Mouse (Mus musculus) neural tube, embryonic 11.5 days (tissue): ENCODE measurements at regions not wholly inside any gene's neighbourhood (a gene's known extent, or its start where the extent isn't known, plus 50 kb on each side); places are given as distances from the start of the nearest gene placed in this dataset.

Experiments used
- ATAC-seq: fragments of 200-750 bp; cut with Nextera tagmentation; 2 replicates; pipeline ENCODE4 v1.8.0; 2017; ENCODE audit warnings: moderate number of reproducible peaks, mild to moderate bottlenecking, moderate TSS enrichment, moderate library complexity; ENCODE audit not compliant: insufficient read depth, low FRiP score, low TSS enrichment
- DNase-seq: peaks from one replicate; pipeline ENCODE4 v3.0.0-alpha.2; 2015; ENCODE audit warnings: low spot score
- H3K27ac ChIP-seq: fragments of 300-500 bp; sonication (generic); 2 replicates; pipeline ENCODE4 v1.5.1; 2014; ENCODE audit warnings: low read depth, mild to moderate bottlenecking, low read length
- H3K27me3 ChIP-seq: fragments of 300-500 bp; sonication (generic); 2 replicates; pipeline ENCODE4 v1.6.1; 2014; ENCODE audit warnings: mild to moderate bottlenecking, low read length, mixed read lengths; ENCODE audit not compliant: control insufficient read depth, insufficient read depth
- H3K36me3 ChIP-seq: fragments of 300-500 bp; sonication (generic); 2 replicates; pipeline ENCODE4 v1.6.1; 2014; ENCODE audit warnings: mild to moderate bottlenecking, low read length, moderate library complexity, mixed read lengths; ENCODE audit not compliant: control insufficient read depth, insufficient read depth
- H3K4me1 ChIP-seq: fragments of 300-500 bp; sonication (generic); 2 replicates; pipeline ENCODE4 v1.6.1; 2014; ENCODE audit warnings: low read length, mixed read lengths; ENCODE audit not compliant: control insufficient read depth, insufficient read depth
- H3K4me2 ChIP-seq: fragments of 300-500 bp; sonication (generic); 2 replicates; pipeline ENCODE4 v1.6.1; 2014; ENCODE audit warnings: low read depth, mild to moderate bottlenecking, moderate library complexity
- H3K4me3 ChIP-seq: fragments of 300-500 bp; sonication (generic); 2 replicates; pipeline ENCODE4 v1.5.1; 2014; ENCODE audit warnings: low read depth, low read length
- H3K9ac ChIP-seq: fragments of 300-500 bp; sonication (generic); 2 replicates; pipeline ENCODE4 v1.6.1; 2014; ENCODE audit warnings: mild to moderate bottlenecking, low read length
- H3K9me3 ChIP-seq: fragments of 300-500 bp; sonication (generic); 2 replicates; pipeline ENCODE4 v1.6.1; 2016; ENCODE audit warnings: low read length; ENCODE audit not compliant: control insufficient read depth
- WGBS: fragments of 180-500 bp; shearing (Covaris S2); extraction: QIAGEN DNeasy Blood & Tissue Kit; methylation state at CpG from one replicate; pipeline ENCODE4 v1.1.7; 2014; 5-methylcytosine and 5-hydroxymethylcytosine counted together

GRCm38 (mm10) chr2:159003187-159003497 lies 208.5 kb downstream of the Dhx35 start:
- ATAC-seq (no peak; the same call in 1 of the 2 replicates), DNase-seq (no peak)
- H3K36me3 ChIP-seq = no peaks in the 10 kb centered on the region
- H3K4me1 ChIP-seq = peaks cover 7% of the 10 kb centered on the region; the same call in 1 of the 2 replicates
- H3K9me3 ChIP-seq = no peaks in the 10 kb centered on the region
- no peak overlapping the region for H3K9ac ChIP-seq
- no peaks in the 10 kb centered on the region for H3K27me3 ChIP-seq
- peak overlapping the region; percentile 62; the same call in 1 of the 2 replicates for H3K27ac ChIP-seq
- no peak overlapping the region for H3K4me3 ChIP-seq
- H3K4me2 ChIP-seq = peak overlapping the region; percentile 36; the same call in 1 of the 2 replicates
- WGBS = 32% methylated on average over 4 of the region's 4 CpGs

- 73% methylated on average over 9 of the region's 9 CpGs for WGBS
- ATAC-seq (no peak), DNase-seq (no peak)
Observed at GRCm38 (mm10) chr2:159004417-159004816, 209.8 kb downstream of the Dhx35 start.

DNA sequence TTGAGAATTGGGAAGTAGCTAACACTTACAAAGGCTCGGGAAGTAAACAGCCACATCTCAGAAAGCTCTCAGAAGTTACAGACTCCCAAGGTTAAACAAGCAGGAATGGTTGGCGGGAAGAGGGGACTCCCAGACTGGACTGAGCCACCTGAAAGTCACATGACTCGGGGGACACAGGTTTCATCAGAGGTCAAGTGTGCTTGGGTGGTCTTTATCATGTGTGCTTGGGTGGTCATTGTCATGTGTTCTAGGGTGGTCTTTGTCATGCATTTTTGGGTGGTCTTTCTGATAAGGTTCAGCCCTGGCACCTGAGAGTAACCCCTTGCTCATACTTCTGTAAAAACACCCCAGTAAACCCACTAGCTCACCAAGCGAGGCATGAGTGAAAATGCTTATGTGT lies 218.1 kb downstream of the Dhx35 start:
- no peak overlapping the region for H3K9ac ChIP-seq
- ATAC-seq = no peak
- no peak overlapping the region for H3K4me3 ChIP-seq
- no peaks in the 10 kb centered on the region for H3K9me3 ChIP-seq
- 92% methylated on average over 4 of the region's 4 CpGs for WGBS
- no peak for DNase-seq
- H3K27ac ChIP-seq = no peak overlapping the region
- H3K36me3 ChIP-seq = no peaks in the 10 kb centered on the region
- no peaks in the 10 kb centered on the region for H3K27me3 ChIP-seq
- no peak overlapping the region for H3K4me2 ChIP-seq
- H3K4me1 ChIP-seq = no peaks in the 10 kb centered on the region

More at GRCm38 (mm10) chr2:159004417-159004816, 209.8 kb downstream of the Dhx35 start:
- H3K4me2 ChIP-seq = no peak overlapping the region
- no peaks in the 10 kb centered on the region for H3K27me3 ChIP-seq
- H3K9me3 ChIP-seq = no peaks in the 10 kb centered on the region
- H3K36me3 ChIP-seq = no peaks in the 10 kb centered on the region
- H3K4me3 ChIP-seq = no peak overlapping the region
- no peak overlapping the region for H3K27ac ChIP-seq
- no peak overlapping the region for H3K9ac ChIP-seq
- H3K4me1 ChIP-seq = peaks cover 7% of the 10 kb centered on the region; the same call in 1 of the 2 replicates

- no peaks in the 10 kb centered on the region for H3K27me3 ChIP-seq
- DNase-seq (no peak), ATAC-seq (no peak)
- H3K36me3 ChIP-seq = no peaks in the 10 kb centered on the region
- H3K4me3 ChIP-seq = no peak overlapping the region
- no peaks in the 10 kb centered on the region for H3K9me3 ChIP-seq
- 65% methylated on average over 8 of the region's 8 CpGs for WGBS
- H3K27ac ChIP-seq = no peak overlapping the region
- H3K9ac ChIP-seq = no peak overlapping the region
- H3K4me2 ChIP-seq = no peak overlapping the region
- no peaks in the 10 kb centered on the region for H3K4me1 ChIP-seq
Observed at GRCm38 (mm10) chr2:159014553-159014952, 219.9 kb downstream of the Dhx35 start.

DNA sequence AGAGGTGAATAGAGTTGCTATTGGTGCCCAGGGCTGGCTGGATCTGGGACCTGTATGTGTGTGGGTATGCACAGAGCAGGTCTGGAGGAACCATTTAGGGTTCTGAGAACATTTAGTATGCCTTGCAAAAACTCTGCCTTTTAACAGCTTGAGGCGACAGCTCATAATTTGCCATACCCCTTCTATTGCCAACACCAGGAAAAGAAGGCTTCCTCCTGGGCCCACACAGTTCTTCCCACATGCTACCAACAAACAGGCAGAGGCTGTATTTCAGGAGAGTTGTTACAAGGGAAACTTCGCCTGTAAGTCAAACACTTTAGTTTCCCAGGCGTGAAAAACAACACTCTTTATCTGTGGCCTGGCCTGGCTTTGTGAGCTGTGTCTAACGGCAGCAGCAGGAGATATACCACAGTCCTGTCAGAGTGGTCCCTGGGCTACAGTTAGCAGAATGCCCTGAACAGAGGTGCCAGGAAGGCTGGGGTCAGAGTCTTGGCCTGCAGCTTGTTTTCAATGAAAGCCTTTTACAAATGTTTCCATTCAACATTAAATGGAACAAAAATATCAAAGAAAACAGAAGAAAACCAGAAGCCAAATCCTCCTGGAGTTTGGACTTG lies 225.4 kb downstream of the Dhx35 start:
- 42% methylated on average over 4 of the region's 4 CpGs for WGBS

DNA sequence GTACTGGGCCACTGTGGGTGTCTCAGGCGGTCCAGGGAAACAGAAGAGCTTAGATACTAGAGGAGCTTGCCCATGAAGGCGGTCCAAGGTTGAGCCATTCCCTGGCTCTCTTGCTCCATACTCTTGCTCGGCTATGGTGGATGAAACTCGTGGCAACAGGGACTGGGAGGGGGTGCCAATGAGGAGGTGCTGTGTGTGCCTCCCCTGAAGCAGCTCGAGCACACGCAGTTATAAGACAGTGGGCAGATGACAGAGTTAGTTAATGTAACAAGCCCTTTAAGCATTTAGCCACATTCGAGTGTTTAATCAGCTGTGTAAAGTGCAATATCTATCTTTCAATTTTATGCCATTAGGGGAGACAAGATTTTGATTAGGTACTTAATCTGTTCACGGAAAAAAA lies 237.5 kb downstream of the Dhx35 start:
- Histone ChIP-seq H3K27ac (no peak overlapping the region), H3K4me1 (no peaks in the 10 kb centered on the region), H3K27me3 (no peaks in the 10 kb centered on the region), H3K4me3 (no peak overlapping the region), H3K4me2 (no peak overlapping the region), H3K9ac (no peak overlapping the region), H3K9me3 (no peaks in the 10 kb centered on the region), H3K36me3 (no peaks in the 10 kb centered on the region)
- WGBS = 61% methylated on average over 8 of the region's 8 CpGs
- DNase-seq = peak; percentile 23
- ATAC-seq = no peak

More for the DNA sequence above, 225.4 kb downstream of the Dhx35 start:
- H3K36me3 ChIP-seq = no peaks in the 10 kb centered on the region
- no peak overlapping the region for H3K4me3 ChIP-seq
- H3K4me1 ChIP-seq = no peaks in the 10 kb centered on the region
- no peak overlapping the region for H3K4me2 ChIP-seq
- no peaks in the 10 kb centered on the region for H3K27me3 ChIP-seq
- H3K9ac ChIP-seq = no peak overlapping the region
- no peak overlapping the region for H3K27ac ChIP-seq
- DNase-seq (no peak), ATAC-seq (no peak)
- H3K9me3 ChIP-seq = no peaks in the 10 kb centered on the region

DNA sequence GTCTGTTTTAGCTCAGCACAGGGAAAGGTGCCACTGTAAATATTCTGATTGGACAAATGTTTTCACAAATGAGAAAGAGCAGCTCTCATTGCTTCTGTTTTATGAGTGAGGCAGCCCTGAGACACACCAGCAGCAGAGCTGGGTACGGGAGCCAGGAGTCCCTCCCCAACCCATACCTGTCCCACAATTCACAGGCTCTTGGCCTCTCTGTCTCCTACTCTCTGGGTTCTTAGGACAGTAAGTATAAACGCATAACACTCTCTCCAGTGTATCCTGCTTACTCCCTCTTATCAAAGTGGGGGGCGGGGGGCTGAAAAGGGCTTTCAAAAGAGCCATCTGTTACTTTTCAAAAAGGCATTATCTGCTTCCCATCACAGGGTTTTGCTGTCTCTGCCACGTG lies 245.3 kb downstream of the Dhx35 start:
- no peak for DNase-seq
- H3K9ac ChIP-seq = no peak overlapping the region
- WGBS = 67% methylated on average over 4 of the region's 4 CpGs
- no peak overlapping the region for H3K4me3 ChIP-seq
- H3K36me3 ChIP-seq = no peaks in the 10 kb centered on the region
- no peaks in the 10 kb centered on the region for H3K27me3 ChIP-seq
- ATAC-seq = no peak
- H3K4me1 ChIP-seq = no peaks in the 10 kb centered on the region
- H3K27ac ChIP-seq = no peak overlapping the region
- H3K4me2 ChIP-seq = no peak overlapping the region
- H3K9me3 ChIP-seq = no peaks in the 10 kb centered on the region

GRCm38 (mm10) chr2:159053534-159053933 lies 258.9 kb downstream of the Dhx35 start:
- H3K4me2 ChIP-seq = no peak overlapping the region
- H3K27ac ChIP-seq = no peak overlapping the region
- H3K4me1 ChIP-seq = no peaks in the 10 kb centered on the region
- no peak overlapping the region for H3K9ac ChIP-seq
- DNase-seq (no peak), ATAC-seq (no peak)
- no peaks in the 10 kb centered on the region for H3K27me3 ChIP-seq
- no peaks in the 10 kb centered on the region for H3K36me3 ChIP-seq
- no peaks in the 10 kb centered on the region for H3K9me3 ChIP-seq
- no peak overlapping the region for H3K4me3 ChIP-seq
- whole genome bisulfite sequencing = 69% methylated on average over 10 of the region's 10 CpGs

DNA sequence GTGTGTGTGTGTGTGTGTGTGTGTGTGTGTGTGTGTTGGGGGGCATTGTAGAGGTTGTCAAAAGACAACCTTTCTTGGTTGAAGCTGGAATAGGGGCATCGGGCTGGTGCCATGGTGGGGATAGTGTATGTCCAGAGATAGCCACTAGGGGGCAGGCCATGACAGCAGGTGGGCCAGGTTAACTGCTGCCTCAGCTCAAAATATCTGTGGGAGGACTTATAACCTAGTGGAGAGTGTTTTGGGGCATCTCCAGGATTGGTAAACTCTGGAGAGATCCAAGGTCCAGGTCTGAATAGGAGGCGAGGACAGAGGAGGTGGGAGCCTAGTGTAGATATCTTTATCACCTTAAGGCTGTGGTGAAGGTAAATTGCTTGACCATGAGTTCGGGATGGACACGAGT lies 259.3 kb downstream of the Dhx35 start:
- Histone ChIP-seq H3K4me2 (no peak overlapping the region), H3K9ac (no peak overlapping the region), H3K4me3 (no peak overlapping the region), H3K9me3 (no peaks in the 10 kb centered on the region), H3K27ac (no peak overlapping the region), H3K27me3 (no peaks in the 10 kb centered on the region), H3K36me3 (no peaks in the 10 kb centered on the region), H3K4me1 (no peaks in the 10 kb centered on the region)
- peak; percentile 71 for DNase-seq
- ATAC-seq = peak; percentile 67; the same call in 1 of the 2 replicates
- 61% methylated on average over 4 of the region's 4 CpGs for WGBS
